Mouse (Mus musculus): ENCODE results near the gene Csrp2.

Csrp2 gene

DNA sequence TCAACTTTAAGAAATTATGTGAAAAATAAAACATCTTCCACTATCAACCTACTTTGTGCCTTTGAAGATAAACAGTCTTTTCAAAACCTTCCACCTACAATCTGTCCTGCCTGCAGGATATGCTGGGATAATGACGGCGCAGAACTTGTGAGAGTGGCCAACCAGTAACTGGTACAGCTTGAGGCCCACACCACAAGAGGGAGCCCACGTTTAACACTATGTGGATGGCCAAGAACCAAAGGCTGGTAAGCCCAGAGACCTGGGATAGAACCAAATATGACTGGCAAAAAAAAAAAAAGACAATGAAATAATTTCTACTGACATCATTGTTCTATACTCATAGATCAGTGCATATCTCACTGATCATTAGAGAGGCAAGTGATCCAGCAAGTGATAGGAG, 54.9 kb downstream of the Csrp2 start:
- DNase-seq: peak; percentile 22 to 66

GRCm38 (mm10) chr10:110974885-110975284, 55.3 kb downstream of the Csrp2 start:
- DNase-seq: no peak

GRCm38 (mm10) chr10:110976046-110976445, 56.5 kb downstream of the Csrp2 start:
- no peak for DNase-seq

GRCm38 (mm10) chr10:110977379-110977778, 57.8 kb downstream of the Csrp2 start:
- no peak for DNase-seq

DNA sequence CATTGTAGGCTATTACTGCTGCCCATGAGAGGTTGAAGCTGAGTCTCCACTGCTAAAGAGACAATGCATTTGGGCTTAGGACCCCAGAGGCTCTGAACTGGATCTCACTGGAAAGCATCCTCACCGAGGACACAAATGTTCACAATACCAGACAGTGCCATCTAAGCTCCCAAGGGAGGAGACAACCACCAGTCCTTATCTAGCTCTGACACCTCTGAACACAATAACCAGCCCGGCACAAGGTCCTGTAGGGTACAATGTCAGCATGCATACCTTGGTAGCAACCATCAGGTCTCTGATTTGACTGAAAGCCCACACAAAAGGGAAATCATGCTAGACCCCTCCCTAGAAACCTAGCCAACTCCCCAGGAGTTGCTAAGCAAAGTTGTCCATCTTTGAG, 59.8 kb downstream of the Csrp2 start:
- no peak for DNase-seq

DNA sequence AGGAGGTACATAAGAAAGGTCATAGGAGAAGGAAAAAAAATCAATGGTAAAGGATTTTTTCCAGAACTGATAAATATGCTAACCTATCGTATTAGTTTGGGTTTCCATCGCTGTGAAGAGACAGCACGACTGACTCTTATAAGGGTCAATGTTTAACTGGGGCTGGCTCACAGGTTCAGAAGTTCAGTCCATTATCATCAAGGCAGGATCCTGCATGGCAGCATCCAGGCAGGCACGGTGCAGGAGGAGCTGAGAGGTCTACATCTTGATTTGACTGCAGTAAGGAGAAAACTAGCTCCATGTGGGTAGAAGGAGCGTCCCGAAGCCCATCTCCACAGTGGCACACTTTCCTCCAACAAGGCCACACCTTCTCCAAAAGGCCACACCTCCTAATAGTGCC, 60.9 kb downstream of the Csrp2 start:
- peak; percentile 44 to 45 for DNase-seq

- DNase-seq: peak in 1 of 2 experiments; percentile 72
Observed at GRCm38 (mm10) chr10:110982771-110983170, 63.2 kb downstream of the Csrp2 start.

GRCm38 (mm10) chr10:110986682-110987081, 67.1 kb downstream of the Csrp2 start:
- DNase-seq: no peak

Data from kidney, adult 8-10 months (tissue).